Mouse (Mus musculus) small intestine, adult 2 months (tissue): ENCODE measurements at regions not wholly inside any gene's neighbourhood (a gene's known extent, or its start where the extent isn't known, plus 50 kb on each side); places are given as distances from the start of the nearest gene placed in this dataset.

Experiments used
- H3K27ac ChIP-seq: fragments of 200-500 bp; 2 replicates; pipeline ENCODE4 v1.5.1; 2012; ENCODE audit warnings: low read depth, low read length, control low read depth, inconsistent platforms; ENCODE audit not compliant: insufficient read depth
- H3K27me3 ChIP-seq: fragments of 200-500 bp; 2 replicates; pipeline ENCODE4 v1.6.1; 2012; ENCODE audit warnings: mild to moderate bottlenecking, moderate library complexity, low read length, inconsistent platforms; ENCODE audit not compliant: control insufficient read depth, insufficient read depth
- H3K36me3 ChIP-seq: fragments of 200-500 bp; 2 replicates; pipeline ENCODE4 v1.6.1; 2012; ENCODE audit warnings: mild to moderate bottlenecking, low read length, control low read depth, inconsistent platforms; ENCODE audit not compliant: control insufficient read depth, insufficient read depth
- H3K4me1 ChIP-seq: fragments of 200-500 bp; 2 replicates; pipeline ENCODE4 v1.6.1; 2012; ENCODE audit warnings: low read length, inconsistent platforms, mixed read lengths; ENCODE audit not compliant: control insufficient read depth, insufficient read depth, insufficient read length
- H3K4me3 ChIP-seq: fragments of 200-500 bp; 2 replicates; pipeline ENCODE4 v1.5.1; 2012; ENCODE audit warnings: low read depth, mild to moderate bottlenecking, control low read depth, inconsistent platforms, low read length, moderate library complexity
- CTCF ChIP-seq: fragments of 200-500 bp; IDR thresholded peaks from 2 replicates; pipeline ENCODE4 v1.5.1; 2012; ENCODE audit warnings: low read depth, mild to moderate bottlenecking, control low read depth, inconsistent platforms, low read length, moderate library complexity, mixed read lengths; ENCODE audit not compliant: insufficient replicate concordance, insufficient read length; ENCODE audit errors: extremely low read depth
- POLR2A ChIP-seq: fragments of 200-500 bp; IDR thresholded peaks from 2 replicates; pipeline ENCODE4 v1.6.1; 2012; ENCODE audit warnings: low read depth, mild to moderate bottlenecking, control low read depth, inconsistent platforms, low read length, moderate library complexity
- WGBS: fragments of 180-500 bp; shearing (Covaris S2); methylation state at CpG from one replicate; pipeline ENCODE4 v1.1.7; 2018; 5-methylcytosine and 5-hydroxymethylcytosine counted together

- 52% methylated on average over 3 of the region's 3 CpGs for WGBS
Measured at GRCm38 (mm10) chr4:154726636-154727045, 59.0 kb upstream of the Actrt2 start.

GRCm38 (mm10) chr4:154727945-154728344, 60.3 kb upstream of the Actrt2 start:
- 73% methylated on average over 7 of the region's 7 CpGs for WGBS
- no peak overlapping the region for H3K4me3 ChIP-seq
- no peak overlapping the region for H3K27ac ChIP-seq
- H3K27me3 ChIP-seq = no peaks in the 10 kb centered on the region
- H3K4me1 ChIP-seq = no peaks in the 10 kb centered on the region
- TF ChIP-seq CTCF (no peak), POLR2A (no peak)
- H3K36me3 ChIP-seq = no peaks in the 10 kb centered on the region

More at GRCm38 (mm10) chr4:154726636-154727045, 59.0 kb upstream of the Actrt2 start:
- Histone ChIP-seq H3K27ac (no peak overlapping the region), H3K27me3 (no peaks in the 10 kb centered on the region), H3K4me3 (no peak overlapping the region), H3K4me1 (no peaks in the 10 kb centered on the region), H3K36me3 (no peaks in the 10 kb centered on the region)
- no peak for TF ChIP-seq POLR2A
- TF ChIP-seq CTCF = no peak

GRCm38 (mm10) chr4:154730646-154731045, 63.0 kb upstream of the Actrt2 start:
- Histone ChIP-seq H3K4me1 (no peaks in the 10 kb centered on the region), H3K27me3 (no peaks in the 10 kb centered on the region), H3K27ac (no peak overlapping the region), H3K4me3 (no peak overlapping the region), H3K36me3 (no peaks in the 10 kb centered on the region)
- TF ChIP-seq POLR2A = no peak
- no peak for TF ChIP-seq CTCF
- 87% methylated on average over 5 of the region's 5 CpGs for WGBS

- Histone ChIP-seq H3K27me3 (no peaks in the 10 kb centered on the region), H3K27ac (no peak overlapping the region), H3K36me3 (no peaks in the 10 kb centered on the region), H3K4me1 (no peaks in the 10 kb centered on the region), H3K4me3 (no peak overlapping the region)
- TF ChIP-seq CTCF (no peak), POLR2A (no peak)
- 37% methylated on average over 15 of the region's 15 CpGs for WGBS
Measured at GRCm38 (mm10) chr4:154731345-154731744, 63.7 kb upstream of the Actrt2 start.

GRCm38 (mm10) chr4:154736071-154736470, 68.4 kb upstream of the Actrt2 start:
- TF ChIP-seq CTCF = no peak
- no peak for TF ChIP-seq POLR2A
- WGBS = 37% methylated on average over 6 of the region's 6 CpGs

GRCm38 (mm10) chr4:154741123-154741890, 73.6 kb upstream of the Actrt2 start:
- no peaks in the 10 kb centered on the region for H3K4me1 ChIP-seq
- no peak overlapping the region for H3K27ac ChIP-seq
- TF ChIP-seq CTCF (no peak), POLR2A (no peak)
- 58% methylated on average over 27 of the region's 27 CpGs for whole genome bisulfite sequencing
- no peaks in the 10 kb centered on the region for H3K36me3 ChIP-seq
- no peak overlapping the region for H3K4me3 ChIP-seq
- no peaks in the 10 kb centered on the region for H3K27me3 ChIP-seq

More at GRCm38 (mm10) chr4:154736071-154736470, 68.4 kb upstream of the Actrt2 start:
- Histone ChIP-seq H3K27ac (no peak overlapping the region), H3K4me1 (no peaks in the 10 kb centered on the region), H3K27me3 (no peaks in the 10 kb centered on the region), H3K36me3 (no peaks in the 10 kb centered on the region), H3K4me3 (no peak overlapping the region)

- H3K27ac ChIP-seq = no peak overlapping the region
- no peaks in the 10 kb centered on the region for H3K36me3 ChIP-seq
- TF ChIP-seq POLR2A = no peak
- no peak for TF ChIP-seq CTCF
- H3K4me1 ChIP-seq = no peaks in the 10 kb centered on the region
- no peak overlapping the region for H3K4me3 ChIP-seq
- 83% methylated on average over 16 of the region's 16 CpGs for WGBS
- H3K27me3 ChIP-seq = no peaks in the 10 kb centered on the region
Measured at GRCm38 (mm10) chr4:154746323-154747005, 78.8 kb upstream of the Actrt2 start.
